Mouse (Mus musculus) midbrain, embryonic 13.5 days (tissue): ENCODE data around the gene Gpc6. TPM values are rescaled to one million over a fixed set of nuclear protein-coding genes. Genes with fewer than 3 reads are reported as not detected.

Experiments used
- ATAC-seq: fragments of 200-750 bp; cut with Nextera tagmentation; 2 replicates; pipeline ENCODE4 v1.8.0; 2017; ENCODE audit warnings: mild to moderate bottlenecking, moderate TSS enrichment, moderate library complexity
- H3K27ac ChIP-seq: fragments of 300-500 bp; sonication (generic); 2 replicates; pipeline ENCODE4 v1.5.1; 2015; ENCODE audit warnings: inconsistent platforms, mild to moderate bottlenecking, moderate library complexity
- H3K27me3 ChIP-seq: fragments of 300-500 bp; sonication (generic); 2 replicates; pipeline ENCODE4 v1.6.1; 2015; ENCODE audit warnings: mild to moderate bottlenecking, inconsistent platforms
- H3K36me3 ChIP-seq: fragments of 300-500 bp; sonication (generic); 2 replicates; pipeline ENCODE4 v1.6.1; 2015; ENCODE audit warnings: mild to moderate bottlenecking, inconsistent platforms
- H3K4me1 ChIP-seq: fragments of 300-500 bp; sonication (generic); replicated peaks from 2 replicates; pipeline ENCODE4 v1.6.1; 2015; ENCODE audit warnings: inconsistent platforms
- H3K4me2 ChIP-seq: fragments of 300-500 bp; sonication (generic); replicated peaks from 2 replicates; pipeline ENCODE4 v1.6.1; 2015; ENCODE audit warnings: moderate library complexity, mild to moderate bottlenecking, inconsistent platforms
- H3K4me3 ChIP-seq: fragments of 300-500 bp; sonication (generic); replicated peaks from 2 replicates; pipeline ENCODE4 v1.5.1; 2015; ENCODE audit warnings: mild to moderate bottlenecking, inconsistent platforms
- H3K9ac ChIP-seq: fragments of 300-500 bp; sonication (generic); replicated peaks from 2 replicates; pipeline ENCODE4 v1.6.1; 2015; ENCODE audit warnings: mild to moderate bottlenecking, inconsistent platforms
- H3K9me3 ChIP-seq: fragments of 300-500 bp; sonication (generic); 2 replicates; pipeline ENCODE4 v1.6.1; 2016; ENCODE audit warnings: mild to moderate bottlenecking, inconsistent platforms
- WGBS: fragments of 180-500 bp; shearing (Covaris S2); methylation state at CpG from one replicate; pipeline ENCODE4 v1.1.7; 2015; 5-methylcytosine and 5-hydroxymethylcytosine counted together
- polyA plus RNA-seq: library from polyadenylated mRNA; unstranded; fragments of >200 nt; fragmentation: Nextera tagmentation; extraction: Ambion mirVana; gene quantifications from 2 replicates; pipeline ENCODE4 v1.2.1, GENCODE M21; 2015

Gene Gpc6
- polyA plus RNA-seq, 1 experiment from 2014 or later, result 20.8 TPM

- Histone ChIP-seq H3K27ac (no peak overlapping the region), H3K4me2 (no peak overlapping the region), H3K9me3 (no peaks in the 10 kb centered on the region), H3K27me3 (no peaks in the 10 kb centered on the region), H3K9ac (no peak overlapping the region), H3K4me1 (0 out of 2 replicates have a peak, but pooled peaks cover 8% of the 10 kb centered on the region), H3K36me3 (no peaks in the 10 kb centered on the region), H3K4me3 (no peak overlapping the region)
- 85% methylated on average over 4 of the region's 4 CpGs for WGBS
- no peak for ATAC-seq
Observed at GRCm38 (mm10) chr14:117841211-117841610, 916.1 kb downstream of the Gpc6 start.

- H3K4me3 ChIP-seq, result no peak overlapping the region
- H3K9ac ChIP-seq, result no peak overlapping the region
- H3K4me1 ChIP-seq, result 0 out of 2 replicates have a peak, but pooled peaks cover 8% of the 10 kb centered on the region
- 80% methylated on average over 14 of the region's 14 CpGs for WGBS
- H3K27me3 ChIP-seq, result no peaks in the 10 kb centered on the region
- H3K36me3 ChIP-seq, result no peaks in the 10 kb centered on the region
- H3K9me3 ChIP-seq, result no peaks in the 10 kb centered on the region
- no peak overlapping the region for H3K27ac ChIP-seq
- no peak for ATAC-seq
- H3K4me2 ChIP-seq, result no peak overlapping the region
Observed at GRCm38 (mm10) chr14:117841797-117842553, 916.9 kb downstream of the Gpc6 start.

GRCm38 (mm10) chr14:117849591-117850505, 924.7 kb downstream of the Gpc6 start:
- Histone ChIP-seq H3K4me3 (no peak overlapping the region), H3K27ac (no peak overlapping the region), H3K4me2 (no peak overlapping the region), H3K9ac (no peak overlapping the region), H3K36me3 (no peaks in the 10 kb centered on the region), H3K9me3 (no peaks in the 10 kb centered on the region), H3K27me3 (no peaks in the 10 kb centered on the region), H3K4me1 (no peaks in the 10 kb centered on the region)
- no peak for ATAC-seq
- 89% methylated on average over 11 of the region's 11 CpGs for WGBS

GRCm38 (mm10) chr14:117852266-117852665, 927.2 kb downstream of the Gpc6 start:
- Histone ChIP-seq H3K27ac (no peak overlapping the region), H3K36me3 (no peaks in the 10 kb centered on the region), H3K27me3 (no peaks in the 10 kb centered on the region), H3K9ac (no peak overlapping the region), H3K9me3 (no peaks in the 10 kb centered on the region), H3K4me1 (no peaks in the 10 kb centered on the region), H3K4me2 (no peak overlapping the region), H3K4me3 (no peak overlapping the region)
- no peak for ATAC-seq
- WGBS, result 96% methylated on average over 3 of the region's 3 CpGs

- H3K4me2 ChIP-seq, result no peak overlapping the region
- H3K9ac ChIP-seq, result no peak overlapping the region
- no peak for ATAC-seq
- no peaks in the 10 kb centered on the region for H3K27me3 ChIP-seq
- H3K27ac ChIP-seq, result no peak overlapping the region
- 88% methylated on average over 2 of the region's 2 CpGs for WGBS
- H3K4me1 ChIP-seq, result no peaks in the 10 kb centered on the region
- no peaks in the 10 kb centered on the region for H3K36me3 ChIP-seq
- H3K4me3 ChIP-seq, result no peak overlapping the region
- H3K9me3 ChIP-seq, result no peaks in the 10 kb centered on the region
Observed at GRCm38 (mm10) chr14:117852842-117853241, 927.7 kb downstream of the Gpc6 start.

GRCm38 (mm10) chr14:117854498-117854897, 929.4 kb downstream of the Gpc6 start:
- no peak overlapping the region for H3K4me3 ChIP-seq
- WGBS, result 86% methylated on average over 5 of the region's 5 CpGs
- H3K4me2 ChIP-seq, result no peak overlapping the region
- no peak overlapping the region for H3K27ac ChIP-seq
- H3K9me3 ChIP-seq, result no peaks in the 10 kb centered on the region
- ATAC-seq, result no peak
- H3K36me3 ChIP-seq, result no peaks in the 10 kb centered on the region
- H3K27me3 ChIP-seq, result no peaks in the 10 kb centered on the region
- H3K4me1 ChIP-seq, result no peaks in the 10 kb centered on the region
- no peak overlapping the region for H3K9ac ChIP-seq

GRCm38 (mm10) chr14:117871268-117871667, 946.2 kb downstream of the Gpc6 start:
- H3K27ac ChIP-seq, result no peak overlapping the region
- H3K36me3 ChIP-seq, result no peaks in the 10 kb centered on the region
- H3K9ac ChIP-seq, result no peak overlapping the region
- no peak for ATAC-seq
- no peaks in the 10 kb centered on the region for H3K4me1 ChIP-seq
- H3K4me2 ChIP-seq, result no peak overlapping the region
- H3K27me3 ChIP-seq, result no peaks in the 10 kb centered on the region
- no peaks in the 10 kb centered on the region for H3K9me3 ChIP-seq
- no peak overlapping the region for H3K4me3 ChIP-seq

- ATAC-seq, result no peak
- H3K27ac ChIP-seq, result no peak overlapping the region
Observed at GRCm38 (mm10) chr14:117879313-117879712, 954.2 kb downstream of the Gpc6 start.

GRCm38 (mm10) chr14:117881112-117881511, 956.0 kb downstream of the Gpc6 start:
- Histone ChIP-seq H3K4me3 (no peak overlapping the region), H3K27me3 (no peaks in the 10 kb centered on the region), H3K36me3 (no peaks in the 10 kb centered on the region), H3K9ac (no peak overlapping the region), H3K27ac (no peak overlapping the region), H3K4me2 (0 out of 2 replicates have a peak overlapping the region, but pooled peaks have one; percentile 4), H3K9me3 (no peaks in the 10 kb centered on the region), H3K4me1 (peaks cover 12% of the 10 kb centered on the region)
- ATAC-seq, result no peak
- 25% methylated on average over 6 of the region's 6 CpGs for WGBS

More at GRCm38 (mm10) chr14:117879313-117879712, 954.2 kb downstream of the Gpc6 start:
- H3K4me1 ChIP-seq, result peaks cover 12% of the 10 kb centered on the region
- H3K4me2 ChIP-seq, result no peak overlapping the region
- H3K4me3 ChIP-seq, result no peak overlapping the region
- no peaks in the 10 kb centered on the region for H3K27me3 ChIP-seq
- no peak overlapping the region for H3K9ac ChIP-seq
- 95% methylated on average over 9 of the region's 9 CpGs for WGBS
- H3K36me3 ChIP-seq, result no peaks in the 10 kb centered on the region
- no peaks in the 10 kb centered on the region for H3K9me3 ChIP-seq

- WGBS, result 53% methylated on average over 3 of the region's 3 CpGs
- Histone ChIP-seq H3K4me3 (no peak overlapping the region), H3K4me2 (no peak overlapping the region)
Observed at GRCm38 (mm10) chr14:117882222-117882621, 957.1 kb downstream of the Gpc6 start.

GRCm38 (mm10) chr14:117889653-117890052, 964.5 kb downstream of the Gpc6 start:
- Histone ChIP-seq H3K9me3 (no peaks in the 10 kb centered on the region), H3K4me2 (no peak overlapping the region), H3K4me3 (no peak overlapping the region), H3K27ac (no peak overlapping the region), H3K36me3 (no peaks in the 10 kb centered on the region), H3K4me1 (peaks cover 8% of the 10 kb centered on the region), H3K9ac (no peak overlapping the region), H3K27me3 (no peaks in the 10 kb centered on the region)
- 72% methylated on average over 2 of the region's 2 CpGs for WGBS
- no peak for ATAC-seq

More at GRCm38 (mm10) chr14:117882222-117882621, 957.1 kb downstream of the Gpc6 start:
- H3K4me1 ChIP-seq, result peaks cover 12% of the 10 kb centered on the region
- no peaks in the 10 kb centered on the region for H3K36me3 ChIP-seq
- no peak overlapping the region for H3K27ac ChIP-seq
- no peaks in the 10 kb centered on the region for H3K9me3 ChIP-seq
- H3K9ac ChIP-seq, result no peak overlapping the region
- ATAC-seq, result no peak
- H3K27me3 ChIP-seq, result no peaks in the 10 kb centered on the region

- ATAC-seq, result no peak
- WGBS, result 79% methylated on average over 7 of the region's 7 CpGs
- H3K9ac ChIP-seq, result no peak overlapping the region
- H3K4me3 ChIP-seq, result no peak overlapping the region
- no peak overlapping the region for H3K27ac ChIP-seq
- no peak overlapping the region for H3K4me2 ChIP-seq
- H3K27me3 ChIP-seq, result no peaks in the 10 kb centered on the region
- H3K36me3 ChIP-seq, result no peaks in the 10 kb centered on the region
- peaks cover 21% of the 10 kb centered on the region for H3K4me1 ChIP-seq
- H3K9me3 ChIP-seq, result no peaks in the 10 kb centered on the region
Observed at GRCm38 (mm10) chr14:117891426-117891825, 966.3 kb downstream of the Gpc6 start.
